Mouse (Mus musculus) CH12.LX (cell line): ENCODE data around the gene Arfip2.

Experiments
- BHLHE40 ChIP-seq: IDR thresholded peaks from 2 replicates; pipeline ENCODE4 v1.6.1; 2011; ENCODE audit warnings: mild to moderate bottlenecking, low read depth, low read length, improper control_type of control experiment
- CTCF ChIP-seq, 2 experiments: IDR thresholded peaks in 1 of 2; conservative IDR thresholded peaks in 1 of 2; 2 replicates each; pipeline ENCODE4 v1.5.1; 2011 to 2012; ENCODE audit warnings: low read depth in 2 of 2, low read length in 2 of 2, improper control_type of control experiment in 1 of 2, inconsistent platforms in 1 of 2, mild to moderate bottlenecking in 1 of 2, moderate library complexity in 1 of 2
- EP300 ChIP-seq: IDR thresholded peaks from 2 replicates; pipeline ENCODE4 v1.6.1; 2011; ENCODE audit warnings: low read length, improper control_type of control experiment
- JUN ChIP-seq: IDR thresholded peaks from 2 replicates; pipeline ENCODE4 v1.6.1; 2011; ENCODE audit warnings: low read depth, mild to moderate bottlenecking, low read length, improper control_type of control experiment, moderate library complexity; ENCODE audit not compliant: insufficient read depth
- MYC ChIP-seq: IDR thresholded peaks from 2 replicates; pipeline ENCODE4 v1.6.1; 2011; ENCODE audit warnings: low read depth, mild to moderate bottlenecking, improper control_type of control experiment, low read length
- SMC3 ChIP-seq: IDR thresholded peaks from 2 replicates; pipeline ENCODE4 v1.6.1; 2011; ENCODE audit warnings: low read depth, low read length, improper control_type of control experiment

- no peak for TF ChIP-seq JUN
- no peak for TF ChIP-seq MYC
- no peak for TF ChIP-seq CTCF (conservative IDR thresholded peaks at IDR 0.05 in 1 of 2, IDR thresholded peaks at IDR 0.05 in 1 of 2; ENCODE audit: low read depth in 2 of 2, low read length in 2 of 2)
- TF ChIP-seq SMC3 = no peak
- no peak for TF ChIP-seq EP300
- no peak for TF ChIP-seq BHLHE40
Observed at GRCm38 (mm10) chr7:105628633-105629032, 11.6 kb downstream of the Arfip2 start.
